Mouse (Mus musculus) intestine, postnatal 0 days (tissue): ENCODE measurements at regions not wholly inside any gene's neighbourhood (a gene's known extent, or its start where the extent isn't known, plus 50 kb on each side); places are given as distances from the start of the nearest gene placed in this dataset.

Source experiments
- ATAC-seq: fragments of 200-750 bp; cut with Nextera tagmentation; 2 replicates; pipeline ENCODE4 v1.8.0; 2017; ENCODE audit warnings: mild to moderate bottlenecking, moderate TSS enrichment, moderate library complexity
- H3K27ac ChIP-seq: fragments of 300-500 bp; sonication (generic); 2 replicates; pipeline ENCODE4 v1.5.1; 2014; ENCODE audit warnings: mild to moderate bottlenecking, low read depth, low read length, moderate library complexity
- H3K27me3 ChIP-seq: fragments of 300-500 bp; sonication (generic); replicated peaks from 2 replicates; pipeline ENCODE4 v1.6.1; 2014; ENCODE audit warnings: low read length, mixed read lengths; ENCODE audit not compliant: control insufficient read depth, insufficient read depth
- H3K36me3 ChIP-seq: fragments of 300-500 bp; sonication (generic); 2 replicates; pipeline ENCODE4 v1.6.1; 2014; ENCODE audit warnings: mild to moderate bottlenecking, moderate library complexity; ENCODE audit not compliant: control insufficient read depth, insufficient read depth
- H3K4me1 ChIP-seq: fragments of 300-500 bp; sonication (generic); replicated peaks from 2 replicates; pipeline ENCODE4 v1.6.1; 2014; ENCODE audit warnings: antibody characterized with exemption, low read length, mixed read lengths; ENCODE audit not compliant: control insufficient read depth, insufficient read depth
- H3K4me2 ChIP-seq: fragments of 300-500 bp; sonication (generic); replicated peaks from 2 replicates; pipeline ENCODE4 v1.6.1; 2014; ENCODE audit warnings: low read depth, mild to moderate bottlenecking, moderate library complexity
- H3K4me3 ChIP-seq: fragments of 300-500 bp; sonication (generic); 2 replicates; pipeline ENCODE4 v1.5.1; 2014; ENCODE audit warnings: low read depth, low read length
- H3K9ac ChIP-seq: fragments of 300-500 bp; sonication (generic); 2 replicates; pipeline ENCODE4 v1.6.1; 2014; ENCODE audit warnings: mild to moderate bottlenecking, low read depth, low read length
- H3K9me3 ChIP-seq: fragments of 300-500 bp; sonication (generic); 2 replicates; pipeline ENCODE4 v1.6.1; 2016; ENCODE audit warnings: mixed run types; ENCODE audit not compliant: control insufficient read depth
- CTCF ChIP-seq: sonication (generic); IDR thresholded peaks from 2 replicates; pipeline ENCODE4 v1.5.1; 2016; ENCODE audit warnings: low read depth, mild to moderate bottlenecking, control low read depth, antibody characterized with exemption, moderate library complexity
- WGBS: fragments of 180-500 bp; shearing (Covaris S2); extraction: QIAGEN DNeasy Blood & Tissue Kit; methylation state at CpG from one replicate; pipeline ENCODE4 v1.1.7; 2014; 5-methylcytosine and 5-hydroxymethylcytosine counted together

GRCm38 (mm10) chr17:15970481-15971350 lies 139.9 kb upstream of the Rgmb start:
- Histone ChIP-seq H3K9ac (no peak overlapping the region), H3K36me3 (no peaks in the 10 kb centered on the region), H3K27me3 (no peaks in the 10 kb centered on the region), H3K9me3 (no peaks in the 10 kb centered on the region), H3K4me2 (no peak overlapping the region), H3K27ac (no peak overlapping the region), H3K4me3 (no peak overlapping the region), H3K4me1 (no peaks in the 10 kb centered on the region)
- 47% methylated on average over 6 of the region's 6 CpGs for WGBS
- no peak for TF ChIP-seq CTCF
- no peak for ATAC-seq

GRCm38 (mm10) chr17:15968331-15968730 lies 137.5 kb upstream of the Rgmb start:
- Histone ChIP-seq H3K9me3 (no peaks in the 10 kb centered on the region), H3K27me3 (no peaks in the 10 kb centered on the region), H3K9ac (no peak overlapping the region), H3K4me3 (no peak overlapping the region), H3K36me3 (no peaks in the 10 kb centered on the region), H3K4me2 (no peak overlapping the region), H3K27ac (no peak overlapping the region), H3K4me1 (no peaks in the 10 kb centered on the region)
- TF ChIP-seq CTCF, result no peak
- 81% methylated on average over 5 of the region's 5 CpGs for WGBS
- ATAC-seq, result no peak

DNA sequence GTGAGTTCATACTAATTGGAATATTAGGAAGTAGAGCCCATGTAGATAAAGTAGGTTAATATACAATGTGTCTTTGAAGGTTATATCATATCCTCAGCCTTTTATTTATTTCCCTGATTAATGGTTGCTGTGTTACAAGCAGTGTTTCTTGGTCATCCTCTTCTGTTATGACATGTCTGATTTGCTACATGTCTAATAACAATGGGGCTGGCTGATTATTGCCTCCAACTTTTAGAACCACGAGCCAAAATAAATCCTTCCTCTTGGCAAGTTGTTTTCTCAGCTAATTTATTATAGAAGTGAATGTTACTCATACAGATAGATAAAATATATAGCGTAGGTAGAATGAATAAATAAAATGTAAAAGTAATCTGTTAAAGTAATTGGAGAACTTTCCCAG lies 124.8 kb upstream of the Rgmb start:
- Histone ChIP-seq H3K4me2 (no peak overlapping the region), H3K36me3 (no peaks in the 10 kb centered on the region), H3K9me3 (no peaks in the 10 kb centered on the region), H3K27me3 (no peaks in the 10 kb centered on the region), H3K4me1 (no peaks in the 10 kb centered on the region), H3K9ac (no peak overlapping the region), H3K27ac (no peak overlapping the region), H3K4me3 (no peak overlapping the region)
- WGBS, result 67% methylated on average over 2 of the region's 2 CpGs
- no peak for ATAC-seq
- TF ChIP-seq CTCF, result no peak

GRCm38 (mm10) chr17:15951641-15952040 lies 120.8 kb upstream of the Rgmb start:
- no peaks in the 10 kb centered on the region for H3K9me3 ChIP-seq
- no peak overlapping the region for H3K27ac ChIP-seq
- H3K4me1 ChIP-seq, result no peaks in the 10 kb centered on the region
- no peak overlapping the region for H3K4me2 ChIP-seq
- H3K36me3 ChIP-seq, result no peaks in the 10 kb centered on the region
- H3K27me3 ChIP-seq, result no peaks in the 10 kb centered on the region
- ATAC-seq, result no peak
- no peak overlapping the region for H3K4me3 ChIP-seq
- no peak for TF ChIP-seq CTCF
- 89% methylated on average over 3 of the region's 3 CpGs for WGBS
- H3K9ac ChIP-seq, result no peak overlapping the region

GRCm38 (mm10) chr17:15949753-15950152 lies 118.9 kb upstream of the Rgmb start:
- H3K27me3 ChIP-seq, result no peaks in the 10 kb centered on the region
- no peak overlapping the region for H3K4me3 ChIP-seq
- no peaks in the 10 kb centered on the region for H3K4me1 ChIP-seq
- H3K9ac ChIP-seq, result no peak overlapping the region
- 26% methylated on average over 6 of the region's 6 CpGs for WGBS
- H3K36me3 ChIP-seq, result no peaks in the 10 kb centered on the region
- ATAC-seq, result no peak
- H3K27ac ChIP-seq, result no peak overlapping the region
- no peak for TF ChIP-seq CTCF
- no peak overlapping the region for H3K4me2 ChIP-seq
- no peaks in the 10 kb centered on the region for H3K9me3 ChIP-seq

- no peaks in the 10 kb centered on the region for H3K36me3 ChIP-seq
- no peak for ATAC-seq
- no peak for TF ChIP-seq CTCF
- no peak overlapping the region for H3K4me3 ChIP-seq
- no peak overlapping the region for H3K27ac ChIP-seq
- H3K27me3 ChIP-seq, result no peaks in the 10 kb centered on the region
- no peak overlapping the region for H3K4me2 ChIP-seq
- WGBS, result 85% methylated on average over 4 of the region's 4 CpGs
- H3K9ac ChIP-seq, result no peak overlapping the region
- no peaks in the 10 kb centered on the region for H3K9me3 ChIP-seq
- H3K4me1 ChIP-seq, result no peaks in the 10 kb centered on the region
These were observed 111.5 kb upstream of the Rgmb start for GRCm38 (mm10) chr17:15942378-15942777.
